Mouse (Mus musculus) embryonic facial prominence, embryonic 11.5 days (tissue): Measurements from ENCODE around the gene Disp1. TPM values are rescaled to one million over a fixed set of nuclear protein-coding genes. Genes with fewer than 3 reads are reported as not detected.

ENCODE experiments used
- ATAC-seq: fragments of 200-750 bp; cut with Nextera tagmentation; replicated peaks from 2 replicates; pipeline ENCODE4 v1.8.0; 2017; ENCODE audit warnings: low read depth; ENCODE audit not compliant: insufficient number of reproducible peaks, low FRiP score, low TSS enrichment
- DNase-seq: peaks from one replicate; pipeline ENCODE4 v3.0.0-alpha.2; 2015; ENCODE audit warnings: low spot score
- H3K27ac ChIP-seq: fragments of 300-500 bp; sonication (generic); replicated peaks from 2 replicates; pipeline ENCODE4 v1.5.1; 2014; ENCODE audit warnings: mild to moderate bottlenecking, low read depth, low read length, control low read depth
- H3K27me3 ChIP-seq: fragments of 300-500 bp; sonication (generic); 2 replicates; pipeline ENCODE4 v1.6.1; 2014; ENCODE audit warnings: mild to moderate bottlenecking, low read length, moderate library complexity, mixed read lengths; ENCODE audit not compliant: control insufficient read depth, insufficient read depth
- H3K36me3 ChIP-seq: fragments of 300-500 bp; sonication (generic); replicated peaks from 2 replicates; pipeline ENCODE4 v1.6.1; 2014; ENCODE audit warnings: low read depth, mild to moderate bottlenecking, low read length, moderate library complexity, mixed read lengths; ENCODE audit not compliant: control insufficient read depth, insufficient read depth
- H3K4me1 ChIP-seq: fragments of 300-500 bp; sonication (generic); 2 replicates; pipeline ENCODE4 v1.6.1; 2014; ENCODE audit warnings: low read length, mixed read lengths; ENCODE audit not compliant: control insufficient read depth, insufficient read depth
- H3K4me2 ChIP-seq: fragments of 300-500 bp; sonication (generic); 2 replicates; pipeline ENCODE4 v1.6.1; 2014; ENCODE audit warnings: low read depth, mild to moderate bottlenecking, control low read depth, low read length, moderate library complexity
- H3K4me3 ChIP-seq: fragments of 300-500 bp; sonication (generic); 2 replicates; pipeline ENCODE4 v1.5.1; 2014; ENCODE audit warnings: low read depth, low read length, control low read depth
- H3K9ac ChIP-seq: fragments of 300-500 bp; sonication (generic); replicated peaks from 2 replicates; pipeline ENCODE4 v1.6.1; 2014; ENCODE audit warnings: mild to moderate bottlenecking, control low read depth, low read length
- H3K9me3 ChIP-seq: fragments of 300-500 bp; sonication (generic); replicated peaks from 2 replicates; pipeline ENCODE4 v1.6.1; 2016; ENCODE audit warnings: mild to moderate bottlenecking, low read length, inconsistent platforms, mixed read lengths; ENCODE audit not compliant: control insufficient read depth
- WGBS: fragments of 180-500 bp; shearing (Covaris S2); extraction: QIAGEN DNeasy Blood & Tissue Kit; methylation state at CpG from one replicate; pipeline ENCODE4 v1.1.7; 2014; 5-methylcytosine and 5-hydroxymethylcytosine counted together
- polyA plus RNA-seq: library from polyadenylated mRNA; unstranded; fragments of >200 nt; fragmentation: Nextera tagmentation; extraction: Ambion mirVana; gene quantifications from 2 replicates; pipeline ENCODE4 v1.2.1, GENCODE M21; 2014

Gene Disp1
- polyA plus RNA-seq, 1 experiment from 2014 or later, result 12.4 TPM

DNA sequence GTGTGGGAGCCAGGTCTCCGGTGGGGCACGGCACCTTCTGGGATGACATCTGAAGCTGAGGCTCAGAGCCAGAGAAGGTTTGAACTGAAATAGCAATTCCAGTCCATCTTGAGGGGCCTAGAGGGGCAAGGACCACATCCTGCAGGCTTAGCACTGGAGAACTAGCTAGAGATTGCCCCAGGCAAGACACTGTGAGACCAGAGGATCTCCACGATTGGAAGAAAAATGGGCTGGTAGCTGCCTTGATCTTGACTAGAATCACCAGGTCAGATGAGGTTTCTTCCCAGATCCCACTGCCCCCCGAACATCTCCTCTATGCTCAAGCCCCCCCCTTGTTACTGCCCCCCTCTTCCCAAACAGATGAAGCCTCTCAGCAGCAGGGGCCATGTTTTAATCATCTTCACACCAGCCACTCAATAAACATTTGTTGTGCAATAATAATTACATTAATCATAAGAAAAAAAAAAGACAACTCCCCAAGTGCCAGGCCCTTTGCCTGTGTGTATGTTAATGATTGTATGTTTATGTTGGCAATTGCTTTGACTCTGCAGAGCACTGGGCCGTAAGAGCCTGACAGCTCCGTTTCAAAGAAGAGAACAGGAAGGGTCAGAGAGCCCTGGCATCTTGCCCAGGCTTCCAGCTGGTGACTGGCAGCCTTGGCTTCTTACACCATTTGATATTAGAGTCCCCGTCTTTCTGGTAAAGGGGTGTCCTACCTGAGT lies 174.0 kb downstream of the Disp1 start:
- H3K9me3 ChIP-seq, result no peaks in the 10 kb centered on the region
- H3K36me3 ChIP-seq, result no peaks in the 10 kb centered on the region
- ATAC-seq (no peak), DNase-seq (no peak)
- no peak overlapping the region for H3K4me2 ChIP-seq
- H3K9ac ChIP-seq, result no peak overlapping the region
- H3K27ac ChIP-seq, result no peak overlapping the region
- WGBS, result 57% methylated on average over 7 of the region's 7 CpGs
- no peaks in the 10 kb centered on the region for H3K4me1 ChIP-seq
- no peak overlapping the region for H3K4me3 ChIP-seq
- H3K27me3 ChIP-seq, result no peaks in the 10 kb centered on the region

DNA sequence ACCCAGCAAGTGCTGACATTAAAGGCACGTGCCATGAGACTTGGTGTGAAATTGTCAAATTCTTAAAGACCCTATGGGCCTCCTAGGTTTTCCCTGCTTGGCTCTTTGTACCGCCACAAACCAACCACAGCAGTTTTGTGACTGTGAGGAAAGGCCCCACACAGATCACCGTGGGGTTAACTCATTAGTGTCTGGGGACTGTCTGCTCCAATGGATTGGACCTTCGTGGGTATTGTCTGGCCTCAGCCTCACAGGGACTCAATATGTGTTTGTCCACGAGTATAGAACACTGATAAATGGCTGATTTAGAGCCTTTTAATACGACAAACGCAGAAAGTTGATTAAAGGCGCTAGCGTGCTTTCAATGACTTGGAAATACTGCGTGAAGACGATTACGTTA lies 175.2 kb downstream of the Disp1 start:
- WGBS, result 65% methylated on average over 12 of the region's 12 CpGs
- DNase-seq (no peak), ATAC-seq (no peak)
- H3K36me3 ChIP-seq, result no peaks in the 10 kb centered on the region
- no peaks in the 10 kb centered on the region for H3K27me3 ChIP-seq
- H3K9me3 ChIP-seq, result no peaks in the 10 kb centered on the region
- no peaks in the 10 kb centered on the region for H3K4me1 ChIP-seq
- no peak overlapping the region for H3K27ac ChIP-seq
- H3K4me2 ChIP-seq, result no peak overlapping the region
- H3K9ac ChIP-seq, result no peak overlapping the region
- H3K4me3 ChIP-seq, result no peak overlapping the region

- no peak overlapping the region for H3K4me3 ChIP-seq
- no peaks in the 10 kb centered on the region for H3K9me3 ChIP-seq
- 43% methylated on average over 13 of the region's 13 CpGs for WGBS
- H3K27me3 ChIP-seq, result no peaks in the 10 kb centered on the region
- no peak for DNase-seq
- no peaks in the 10 kb centered on the region for H3K36me3 ChIP-seq
- no peak overlapping the region for H3K4me2 ChIP-seq
- ATAC-seq, result no peak
- H3K4me1 ChIP-seq, result no peaks in the 10 kb centered on the region; the same call in 1 of the 2 replicates
- no peak overlapping the region for H3K27ac ChIP-seq
- no peak overlapping the region for H3K9ac ChIP-seq
These were observed 178.0 kb downstream of the Disp1 start for GRCm38 (mm10) chr1:183043161-183043812.

GRCm38 (mm10) chr1:183041703-183042102 lies 179.6 kb downstream of the Disp1 start:
- Histone ChIP-seq H3K4me1 (no peaks in the 10 kb centered on the region; the same call in 1 of the 2 replicates), H3K27me3 (no peaks in the 10 kb centered on the region), H3K27ac (no peak overlapping the region), H3K36me3 (no peaks in the 10 kb centered on the region), H3K9me3 (no peaks in the 10 kb centered on the region), H3K4me2 (no peak overlapping the region), H3K4me3 (no peak overlapping the region), H3K9ac (no peak overlapping the region)
- 83% methylated on average over 6 of the region's 7 CpGs for WGBS
- ATAC-seq (no peak), DNase-seq (no peak)

DNA sequence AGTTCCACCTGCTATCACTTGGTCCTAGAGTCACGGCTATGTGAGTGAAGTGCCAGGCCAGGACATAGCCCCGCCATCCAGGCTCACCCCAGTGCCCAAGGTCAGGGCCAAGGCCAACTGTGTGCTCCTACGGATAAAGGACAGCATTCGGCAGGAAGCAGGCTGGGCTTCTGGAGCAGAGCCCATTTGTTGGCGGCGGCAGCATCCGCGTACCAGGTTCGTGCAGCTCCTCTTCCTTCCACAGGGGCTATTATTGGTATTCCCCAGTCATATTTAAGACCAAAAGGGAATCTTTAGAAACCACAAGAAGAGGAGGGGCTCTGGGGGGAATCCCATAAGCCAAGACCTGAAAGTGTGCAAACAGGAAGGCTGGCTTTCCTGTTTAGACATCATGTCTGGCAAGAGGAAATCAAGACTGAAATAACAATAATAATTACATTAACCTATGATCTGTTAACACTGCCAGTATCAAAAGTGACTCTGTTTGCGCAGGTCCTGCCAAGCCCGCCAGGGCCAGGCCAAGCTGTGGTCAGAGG lies 180.4 kb downstream of the Disp1 start:
- no peaks in the 10 kb centered on the region; the same call in 1 of the 2 replicates for H3K4me1 ChIP-seq
- H3K27ac ChIP-seq, result no peak overlapping the region
- H3K27me3 ChIP-seq, result no peaks in the 10 kb centered on the region
- no peak for DNase-seq
- 74% methylated on average over 11 of the region's 11 CpGs for WGBS
- no peaks in the 10 kb centered on the region for H3K36me3 ChIP-seq
- no peak for ATAC-seq
- H3K9ac ChIP-seq, result no peak overlapping the region
- H3K9me3 ChIP-seq, result no peaks in the 10 kb centered on the region
- H3K4me2 ChIP-seq, result no peak overlapping the region
- no peak overlapping the region for H3K4me3 ChIP-seq

DNA sequence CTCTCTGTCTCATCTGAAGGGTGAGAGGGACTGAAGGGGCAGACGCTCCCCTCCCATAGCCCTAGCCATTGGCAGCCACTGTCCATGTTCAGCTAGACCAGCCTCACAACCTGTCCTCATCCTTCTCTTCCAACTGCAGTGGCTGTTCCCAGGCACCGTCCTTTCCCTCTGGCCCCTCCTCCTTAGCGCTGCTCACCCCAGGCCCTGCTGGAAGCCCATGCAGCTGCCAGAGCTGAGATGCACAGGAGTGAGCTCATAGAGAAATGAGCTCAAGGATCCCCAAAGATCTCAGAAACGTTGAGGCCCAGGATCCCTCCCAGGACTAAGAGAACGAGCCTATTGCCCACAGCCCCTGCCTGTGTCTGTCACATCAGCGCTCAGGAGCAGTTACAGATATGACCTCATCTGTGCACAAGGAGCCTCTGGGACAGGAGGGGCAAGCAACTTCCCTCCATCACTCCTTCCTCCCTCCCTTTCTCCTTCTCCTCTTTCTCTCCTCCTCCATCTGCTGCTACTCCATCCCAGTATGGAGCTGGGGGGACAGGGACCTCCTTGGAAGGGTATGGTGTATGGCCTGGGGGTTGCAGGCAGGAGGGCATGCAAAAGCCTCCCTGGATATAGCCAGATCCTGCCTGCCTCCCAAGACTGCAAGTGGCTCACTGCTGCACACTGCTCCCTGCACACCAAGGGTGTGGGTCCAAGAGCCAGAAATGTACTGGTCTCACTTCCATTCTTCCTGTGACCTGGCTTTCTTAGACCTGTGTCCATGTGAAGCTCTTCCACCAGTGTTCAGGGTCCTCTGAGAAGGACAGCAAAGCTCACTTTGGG lies 181.2 kb downstream of the Disp1 start:
- Histone ChIP-seq H3K27ac (no peak overlapping the region), H3K4me3 (no peak overlapping the region), H3K9ac (no peak overlapping the region), H3K4me1 (no peaks in the 10 kb centered on the region; the same call in 1 of the 2 replicates), H3K4me2 (no peak overlapping the region), H3K27me3 (no peaks in the 10 kb centered on the region), H3K9me3 (no peaks in the 10 kb centered on the region), H3K36me3 (no peaks in the 10 kb centered on the region)
- ATAC-seq, result no peak; the same call in 1 of the 2 replicates
- DNase-seq, result no peak
- WGBS, result 49% methylated on average over 6 of the region's 6 CpGs

DNA sequence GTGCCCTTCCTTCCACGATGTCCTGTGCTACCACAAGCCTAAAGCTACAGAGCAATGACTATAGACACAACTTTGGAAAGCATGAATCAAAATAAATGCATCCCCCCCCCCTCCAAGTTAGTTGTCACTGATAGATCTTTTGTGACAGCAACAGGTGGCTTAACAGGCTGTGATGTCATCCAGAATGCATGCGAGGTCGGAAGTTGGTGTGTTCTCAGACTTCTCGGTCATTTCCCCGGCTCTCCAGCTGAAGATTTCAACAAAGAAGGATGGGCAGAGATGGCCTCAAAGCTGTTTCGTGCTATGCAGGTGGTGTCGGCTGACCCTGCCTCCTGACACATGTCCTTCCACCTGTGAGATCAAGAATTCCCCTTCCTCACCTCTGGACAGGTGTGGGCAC lies 181.9 kb downstream of the Disp1 start:
- H3K27ac ChIP-seq, result no peak overlapping the region
- no peaks in the 10 kb centered on the region for H3K27me3 ChIP-seq
- WGBS, result 71% methylated on average over 7 of the region's 7 CpGs
- no peak overlapping the region for H3K9ac ChIP-seq
- no peaks in the 10 kb centered on the region for H3K36me3 ChIP-seq
- ATAC-seq, result no peak
- no peaks in the 10 kb centered on the region; the same call in 1 of the 2 replicates for H3K4me1 ChIP-seq
- no peak for DNase-seq
- no peak overlapping the region for H3K4me2 ChIP-seq
- no peaks in the 10 kb centered on the region for H3K9me3 ChIP-seq
- H3K4me3 ChIP-seq, result no peak overlapping the region
